Mouse (Mus musculus) hindbrain, postnatal 0 days (tissue): Measurements from ENCODE around the gene Cul5. TPM values are rescaled to one million over a fixed set of nuclear protein-coding genes. Genes with fewer than 3 reads are reported as not detected.
A peak's percentile ranks its signal among the peaks of the same experiment; 100 is the strongest.

ENCODE experiments used
- ATAC-seq: fragments of 200-750 bp; cut with Nextera tagmentation; 2 replicates; pipeline ENCODE4 v1.8.0; 2017; ENCODE audit warnings: mild to moderate bottlenecking, moderate TSS enrichment, moderate library complexity
- DNase-seq: peaks from one replicate; pipeline ENCODE4 v3.0.0-alpha.2; 2015; ENCODE audit warnings: low spot score
- H3K27ac ChIP-seq: fragments of 300-500 bp; sonication (generic); 2 replicates; pipeline ENCODE4 v1.5.1; 2014; ENCODE audit warnings: mild to moderate bottlenecking
- H3K27me3 ChIP-seq: fragments of 300-500 bp; sonication (generic); 2 replicates; pipeline ENCODE4 v1.6.1; 2014; ENCODE audit warnings: low read length, mixed read lengths; ENCODE audit not compliant: insufficient read depth
- H3K36me3 ChIP-seq: fragments of 300-500 bp; sonication (generic); 2 replicates; pipeline ENCODE4 v1.6.1; 2014; ENCODE audit warnings: low read length, mixed read lengths; ENCODE audit not compliant: insufficient read depth
- H3K4me1 ChIP-seq: fragments of 300-500 bp; sonication (generic); 2 replicates; pipeline ENCODE4 v1.6.1; 2014; ENCODE audit warnings: antibody characterized with exemption, low read length, mixed read lengths; ENCODE audit not compliant: insufficient read depth
- H3K4me2 ChIP-seq: fragments of 300-500 bp; sonication (generic); 2 replicates; pipeline ENCODE4 v1.6.1; 2014; ENCODE audit warnings: low read depth, mild to moderate bottlenecking, low read length, moderate library complexity, mixed read lengths
- H3K4me3 ChIP-seq: fragments of 300-500 bp; sonication (generic); 2 replicates; pipeline ENCODE4 v1.5.1; 2014; ENCODE audit warnings: low read length
- H3K9ac ChIP-seq: fragments of 300-500 bp; sonication (generic); replicated peaks from 2 replicates; pipeline ENCODE4 v1.6.1; 2014; ENCODE audit warnings: mild to moderate bottlenecking, low read length, moderate library complexity, mixed read lengths
- H3K9me3 ChIP-seq: fragments of 300-500 bp; sonication (generic); 2 replicates; pipeline ENCODE4 v1.6.1; 2016; ENCODE audit warnings: low read length, mixed read lengths
- CTCF ChIP-seq: IDR thresholded peaks from 2 replicates; pipeline ENCODE4 v1.5.1; 2016; ENCODE audit warnings: antibody characterized with exemption, control low read depth, low read depth
- WGBS: fragments of 180-500 bp; shearing (Covaris S2); extraction: QIAGEN DNeasy Blood & Tissue Kit; methylation state at CpG from one replicate; pipeline ENCODE4 v1.1.7; 2014; 5-methylcytosine and 5-hydroxymethylcytosine counted together
- polyA plus RNA-seq: library from polyadenylated mRNA; unstranded; fragments of >200 nt; fragmentation: Nextera tagmentation; extraction: Ambion mirVana; gene quantifications from 2 replicates; pipeline ENCODE4 v1.2.1, GENCODE M21; 2015
- total RNA-seq: library from RNA; depleted of rRNA; stranded (reverse); fragments of >200 nt; gene quantifications from 2 replicates; pipeline ENCODE4 v1.2.3, GENCODE M21; 2014

Cul5 gene
- total and polyA plus RNA-seq, 2 experiments from 2014 or later = 33.5 to 39.5 TPM

- DNase-seq (no peak), ATAC-seq (no peak)
- Histone ChIP-seq H3K9me3 (no peaks in the 10 kb centered on the region), H3K4me3 (no peak overlapping the region), H3K9ac (no peak overlapping the region), H3K27me3 (no peaks in the 10 kb centered on the region), H3K27ac (no peak overlapping the region), H3K4me1 (no peaks in the 10 kb centered on the region), H3K36me3 (no peaks in the 10 kb centered on the region), H3K4me2 (no peak overlapping the region)
- TF ChIP-seq CTCF = no peak
- 67% methylated on average over 1 of the region's 1 CpGs for WGBS
Measured at GRCm38 (mm10) chr9:53693718-53694117, 23.9 kb upstream of the Cul5 start.

- H3K4me2 ChIP-seq = no peak overlapping the region
- 54% methylated on average over 7 of the region's 7 CpGs for WGBS
- H3K27me3 ChIP-seq = no peaks in the 10 kb centered on the region
- DNase-seq = no peak
- ATAC-seq = no peak
- no peaks in the 10 kb centered on the region for H3K9me3 ChIP-seq
- no peak overlapping the region for H3K4me3 ChIP-seq
- no peaks in the 10 kb centered on the region for H3K36me3 ChIP-seq
- TF ChIP-seq CTCF = no peak
- H3K9ac ChIP-seq = no peak overlapping the region
- no peak overlapping the region for H3K27ac ChIP-seq
- no peaks in the 10 kb centered on the region for H3K4me1 ChIP-seq
Measured at GRCm38 (mm10) chr9:53691745-53692670, 22.2 kb upstream of the Cul5 start.

GRCm38 (mm10) chr9:53680851-53681250 is 11.0 kb upstream of the Cul5 start:
- no peaks in the 10 kb centered on the region for H3K4me1 ChIP-seq
- no peak overlapping the region for H3K27ac ChIP-seq
- no peak overlapping the region for H3K4me2 ChIP-seq
- H3K9ac ChIP-seq = no peak overlapping the region
- WGBS = 69% methylated on average over 1 of the region's 1 CpGs
- no peak for ATAC-seq
- no peak for TF ChIP-seq CTCF
- H3K9me3 ChIP-seq = no peaks in the 10 kb centered on the region
- no peak overlapping the region for H3K4me3 ChIP-seq
- DNase-seq = no peak
- no peaks in the 10 kb centered on the region for H3K36me3 ChIP-seq
- H3K27me3 ChIP-seq = no peaks in the 10 kb centered on the region

GRCm38 (mm10) chr9:53676921-53677320 is 7.1 kb upstream of the Cul5 start:
- DNase-seq = no peak
- H3K4me2 ChIP-seq = no peak overlapping the region
- no peak overlapping the region for H3K9ac ChIP-seq
- no peak overlapping the region for H3K4me3 ChIP-seq
- H3K4me1 ChIP-seq = no peaks in the 10 kb centered on the region
- no peak overlapping the region for H3K27ac ChIP-seq
- 72% methylated on average over 4 of the region's 4 CpGs for WGBS
- no peaks in the 10 kb centered on the region for H3K36me3 ChIP-seq
- ATAC-seq = no peak
- no peaks in the 10 kb centered on the region for H3K27me3 ChIP-seq
- H3K9me3 ChIP-seq = no peaks in the 10 kb centered on the region
- TF ChIP-seq CTCF = no peak

GRCm38 (mm10) chr9:53673571-53673970 is 3.8 kb upstream of the Cul5 start:
- H3K27me3 ChIP-seq = no peaks in the 10 kb centered on the region
- WGBS = 20% methylated on average over 3 of the region's 3 CpGs
- DNase-seq (peak; percentile 67), ATAC-seq (no peak)
- H3K9ac ChIP-seq = no peak overlapping the region
- no peak overlapping the region for H3K27ac ChIP-seq
- no peaks in the 10 kb centered on the region for H3K4me1 ChIP-seq
- no peak overlapping the region for H3K4me2 ChIP-seq
- H3K36me3 ChIP-seq = no peaks in the 10 kb centered on the region
- H3K4me3 ChIP-seq = no peak overlapping the region
- peak; percentile 72 for TF ChIP-seq CTCF
- no peaks in the 10 kb centered on the region for H3K9me3 ChIP-seq

GRCm38 (mm10) chr9:53667020-53667669 is 2.7 kb downstream of the Cul5 start:
- no peaks in the 10 kb centered on the region for H3K9me3 ChIP-seq
- peak overlapping the region; percentile 98 for H3K4me3 ChIP-seq
- TF ChIP-seq CTCF = peak; percentile 63
- H3K27me3 ChIP-seq = no peaks in the 10 kb centered on the region
- peak overlapping the region; percentile 99 for H3K9ac ChIP-seq
- H3K36me3 ChIP-seq = no peaks in the 10 kb centered on the region
- H3K27ac ChIP-seq = peak overlapping the region; percentile 100
- WGBS = under 1% methylated on average over 63 of the region's 74 CpGs
- DNase-seq (peak; percentile 95), ATAC-seq (peak; percentile 96)
- peak overlapping the region; percentile 95 for H3K4me2 ChIP-seq
- peaks cover 5% of the 10 kb centered on the region; the same call in 1 of the 2 replicates for H3K4me1 ChIP-seq
